Mouse (Mus musculus) stomach, postnatal 0 days (tissue): ENCODE results near the gene Pdzrn3. TPM values are rescaled to one million over a fixed set of nuclear protein-coding genes. Genes with fewer than 3 reads are reported as not detected.

Experiments
- ATAC-seq: fragments of 200-750 bp; cut with Nextera tagmentation; 2 replicates; pipeline ENCODE4 v1.8.0; 2017; ENCODE audit not compliant: low FRiP score, low TSS enrichment
- DNase-seq: peaks from one replicate; pipeline ENCODE4 v3.0.0-alpha.2; 2016; ENCODE audit warnings: low spot score
- H3K27ac ChIP-seq: fragments of 300-500 bp; sonication (generic); replicated peaks from 2 replicates; pipeline ENCODE4 v1.5.1; 2014; ENCODE audit warnings: mild to moderate bottlenecking, control low read depth
- H3K27me3 ChIP-seq: fragments of 300-500 bp; sonication (generic); 2 replicates; pipeline ENCODE4 v1.6.1; 2014; ENCODE audit warnings: low read length; ENCODE audit not compliant: control insufficient read depth, insufficient read depth
- H3K36me3 ChIP-seq: fragments of 300-500 bp; sonication (generic); 2 replicates; pipeline ENCODE4 v1.6.1; 2014; ENCODE audit warnings: low read length, mixed read lengths; ENCODE audit not compliant: control insufficient read depth, insufficient read depth
- H3K4me1 ChIP-seq: fragments of 300-500 bp; sonication (generic); replicated peaks from 2 replicates; pipeline ENCODE4 v1.6.1; 2014; ENCODE audit warnings: antibody characterized with exemption; ENCODE audit not compliant: control insufficient read depth, insufficient read depth
- H3K4me2 ChIP-seq: fragments of 300-500 bp; sonication (generic); replicated peaks from 2 replicates; pipeline ENCODE4 v1.6.1; 2014; ENCODE audit warnings: low read depth, mild to moderate bottlenecking, control low read depth, moderate library complexity
- H3K4me3 ChIP-seq: fragments of 300-500 bp; sonication (generic); 2 replicates; pipeline ENCODE4 v1.5.1; 2014; ENCODE audit warnings: low read depth, low read length, control low read depth
- H3K9ac ChIP-seq: fragments of 300-500 bp; sonication (generic); 2 replicates; pipeline ENCODE4 v1.6.1; 2014; ENCODE audit warnings: mild to moderate bottlenecking, low read length, control low read depth, mixed read lengths
- H3K9me3 ChIP-seq: fragments of 300-500 bp; sonication (generic); 2 replicates; pipeline ENCODE4 v1.6.1; 2016; ENCODE audit warnings: low read length; ENCODE audit not compliant: control insufficient read depth
- CTCF ChIP-seq: IDR thresholded peaks from 2 replicates; pipeline ENCODE4 v1.5.1; 2016; ENCODE audit warnings: antibody characterized with exemption, low read depth, mild to moderate bottlenecking, moderate library complexity
- EP300 ChIP-seq: optimal IDR thresholded peaks from 2 replicates; pipeline ENCODE3; 2016; ENCODE audit warnings: antibody characterized with exemption
- WGBS: fragments of 180-500 bp; shearing (Covaris S2); extraction: QIAGEN DNeasy Blood & Tissue Kit; methylation state at CpG from one replicate; pipeline ENCODE4 v1.1.7; 2014; 5-methylcytosine and 5-hydroxymethylcytosine counted together
- polyA plus RNA-seq: library from polyadenylated mRNA; unstranded; fragments of >200 nt; fragmentation: Nextera tagmentation; extraction: Ambion mirVana; gene quantifications from 2 replicates; pipeline ENCODE4 v1.2.1, GENCODE M21; 2015

The Pdzrn3 gene
- polyA plus RNA-seq, 1 experiment from 2014 or later, result 5.1 TPM

- Histone ChIP-seq H3K27me3 (no peaks in the 10 kb centered on the region), H3K4me3 (no peak overlapping the region), H3K27ac (no peak overlapping the region), H3K9me3 (no peaks in the 10 kb centered on the region), H3K4me1 (no peaks in the 10 kb centered on the region), H3K36me3 (peaks cover 9% of the 10 kb centered on the region), H3K4me2 (no peak overlapping the region), H3K9ac (no peak overlapping the region)
- TF ChIP-seq CTCF (no peak), EP300 (no peak)
- ATAC-seq, result no peak
- WGBS, result 82% methylated on average over 1 of the region's 1 CpGs
- DNase-seq, result no peak
Observed at GRCm38 (mm10) chr6:101153511-101153921, 224.2 kb downstream of the Pdzrn3 start.

- H3K27me3 ChIP-seq, result no peaks in the 10 kb centered on the region
- no peaks in the 10 kb centered on the region for H3K4me1 ChIP-seq
- no peak for DNase-seq
- no peak overlapping the region for H3K4me3 ChIP-seq
- H3K36me3 ChIP-seq, result no peaks in the 10 kb centered on the region
- WGBS, result 69% methylated on average over 3 of the region's 3 CpGs
- TF ChIP-seq EP300 (no peak), CTCF (no peak)
- no peak overlapping the region for H3K4me2 ChIP-seq
- no peaks in the 10 kb centered on the region for H3K9me3 ChIP-seq
- H3K27ac ChIP-seq, result no peak overlapping the region
- no peak for ATAC-seq
- H3K9ac ChIP-seq, result no peak overlapping the region
Observed at GRCm38 (mm10) chr6:101135368-101135767, 242.3 kb downstream of the Pdzrn3 start.

GRCm38 (mm10) chr6:101125396-101125795, 252.3 kb downstream of the Pdzrn3 start:
- ATAC-seq (no peak), DNase-seq (no peak)
- Histone ChIP-seq H3K9me3 (no peaks in the 10 kb centered on the region), H3K4me1 (no peaks in the 10 kb centered on the region), H3K9ac (no peak overlapping the region), H3K4me2 (no peak overlapping the region), H3K36me3 (no peaks in the 10 kb centered on the region), H3K4me3 (no peak overlapping the region), H3K27me3 (no peaks in the 10 kb centered on the region), H3K27ac (no peak overlapping the region)
- TF ChIP-seq EP300 (no peak), CTCF (no peak)
- WGBS, result 47% methylated on average over 5 of the region's 5 CpGs

- H3K9ac ChIP-seq, result no peak overlapping the region
- no peak for DNase-seq
- no peaks in the 10 kb centered on the region for H3K9me3 ChIP-seq
- 64% methylated on average over 1 of the region's 1 CpGs for WGBS
- no peaks in the 10 kb centered on the region for H3K27me3 ChIP-seq
- H3K4me2 ChIP-seq, result no peak overlapping the region
- TF ChIP-seq CTCF (no peak), EP300 (no peak)
- 0 out of 2 replicates have a peak, but pooled peaks cover 2% of the 10 kb centered on the region for H3K4me1 ChIP-seq
- H3K4me3 ChIP-seq, result no peak overlapping the region
- no peak for ATAC-seq
- no peak overlapping the region for H3K27ac ChIP-seq
- H3K36me3 ChIP-seq, result no peaks in the 10 kb centered on the region
Observed at GRCm38 (mm10) chr6:101108951-101109350, 268.7 kb downstream of the Pdzrn3 start.

GRCm38 (mm10) chr6:101103506-101103905, 274.2 kb downstream of the Pdzrn3 start:
- no peaks in the 10 kb centered on the region for H3K27me3 ChIP-seq

GRCm38 (mm10) chr6:101101709-101102654, 275.7 kb downstream of the Pdzrn3 start:
- Histone ChIP-seq H3K4me1 (0 out of 2 replicates have a peak, but pooled peaks cover 2% of the 10 kb centered on the region), H3K4me2 (no peak overlapping the region), H3K27me3 (no peaks in the 10 kb centered on the region), H3K4me3 (no peak overlapping the region), H3K9me3 (no peaks in the 10 kb centered on the region), H3K9ac (no peak overlapping the region), H3K36me3 (no peaks in the 10 kb centered on the region), H3K27ac (peak overlapping the region; percentile 53)
- ATAC-seq, result peak; percentile 92
- TF ChIP-seq EP300, result no peak
- TF ChIP-seq CTCF, result no peak
- 25% methylated on average over 14 of the region's 14 CpGs for WGBS
- peak; percentile 58 for DNase-seq

More at GRCm38 (mm10) chr6:101103506-101103905, 274.2 kb downstream of the Pdzrn3 start:
- H3K9ac ChIP-seq, result no peak overlapping the region
- WGBS, result 87% methylated on average over 6 of the region's 6 CpGs
- H3K36me3 ChIP-seq, result no peaks in the 10 kb centered on the region
- 0 out of 2 replicates have a peak, but pooled peaks cover 2% of the 10 kb centered on the region for H3K4me1 ChIP-seq
- H3K4me3 ChIP-seq, result no peak overlapping the region
- no peaks in the 10 kb centered on the region for H3K9me3 ChIP-seq
- ATAC-seq (no peak), DNase-seq (no peak)
- no peak overlapping the region for H3K4me2 ChIP-seq
- TF ChIP-seq CTCF, result no peak
- TF ChIP-seq EP300, result no peak
- H3K27ac ChIP-seq, result no peak overlapping the region
